Mouse (Mus musculus) left cerebral cortex, postnatal 14 days (tissue): ENCODE measurements around the gene Zfp747. TPM values are rescaled to one million over a fixed set of nuclear protein-coding genes. Genes with fewer than 3 reads are reported as not detected.
"Not testable (repeated sequence)": the region's sequence is repeated elsewhere in the genome, so short reads cannot be mapped to it uniquely, and the experiment has no call there.

ENCODE experiments used
- DNase-seq, 2 experiments: peaks; one replicate each; pipeline ENCODE4 v3.0.0; 2021 to 2022; ENCODE audit warnings: low spot score in 2 of 2, mixed read lengths in 1 of 2
- intact Hi-C: fragments of 180-260 bp; cut with DNase I; formaldehyde crosslinking; loops from one replicate; pipeline ENCODE4 v1.15.1; 2025
- total RNA-seq, 2 experiments: library from RNA; stranded (reverse); gene quantifications; 2 replicates each; pipeline ENCODE4 v1.2.3; 2021

The Zfp747 gene
- total RNA-seq, 2 experiments from 2014 or later = 5.4 to 7.8 TPM

DNA sequence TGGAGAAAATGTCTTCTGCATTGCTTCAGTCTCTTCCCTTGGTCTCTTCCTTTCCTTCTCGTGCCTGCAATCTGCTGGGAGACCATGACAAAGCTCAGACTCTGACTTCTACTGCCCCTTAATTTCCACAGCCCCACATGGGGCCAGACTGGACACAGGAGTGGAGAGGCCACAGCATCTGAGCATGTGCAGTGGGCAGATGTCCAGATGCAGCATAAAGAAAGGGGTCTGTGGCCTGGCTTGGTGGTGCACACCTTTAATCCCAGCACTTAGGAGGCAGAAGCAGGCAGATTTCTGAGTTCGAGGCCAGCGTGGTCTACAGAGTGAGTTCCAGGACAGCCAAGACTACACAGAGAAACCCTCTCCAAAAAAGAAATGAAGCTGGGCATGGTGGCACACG is 9.7 kb upstream of the Zfp747 start:
- intact Hi-C loops, DNase-seq: not testable (repeated sequence)

- DNase-seq = no peak
- intact Hi-C loops = no loop called here
These were observed 2.6 kb upstream of the Zfp747 start for GRCm38 (mm10) chr7:127378310-127378921.

- DNase-seq, intact Hi-C loops: not testable (repeated sequence)
These were observed 4.0 kb downstream of the Zfp747 start for GRCm38 (mm10) chr7:127371870-127372269.

DNA sequence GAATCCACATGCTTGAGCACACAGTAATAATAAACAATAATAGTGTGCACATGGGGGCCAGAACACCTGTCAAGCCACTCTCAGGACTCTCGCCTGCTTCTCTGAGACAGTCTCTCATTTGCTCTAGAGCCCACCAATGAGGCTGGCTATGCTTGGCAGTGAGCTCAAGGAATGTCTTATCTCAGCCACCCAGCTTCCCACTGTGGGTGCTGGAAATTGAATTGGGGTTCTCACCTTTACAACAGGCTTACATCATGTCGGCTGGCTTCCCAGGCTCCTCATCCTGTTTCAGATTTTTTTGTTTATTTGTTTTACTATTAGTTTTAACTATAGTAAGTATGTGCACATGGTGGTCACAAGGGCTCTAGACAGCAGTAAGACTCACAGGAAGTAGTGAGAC is 4.6 kb downstream of the Zfp747 start:
- DNase-seq = no peak
- intact Hi-C loops = no loop called here

DNA sequence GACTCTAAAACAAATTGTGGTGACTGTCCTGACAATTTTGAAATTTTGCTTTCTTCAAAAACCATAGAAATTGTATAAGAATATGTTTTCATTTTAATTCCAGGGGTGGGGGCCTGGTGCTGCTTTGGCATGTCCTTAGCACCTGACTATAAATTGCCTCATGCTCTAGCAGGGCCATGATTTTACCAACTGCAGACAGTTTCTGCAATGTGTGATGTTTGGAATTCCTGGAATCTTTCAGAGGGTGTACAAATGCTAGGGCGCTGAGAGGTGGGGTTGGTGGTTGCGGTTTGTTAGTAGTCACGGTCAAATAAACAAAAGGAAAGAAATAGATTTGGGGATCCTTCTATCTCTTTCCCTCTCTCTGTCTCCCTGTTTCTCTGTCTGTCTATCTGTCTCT is 9.6 kb downstream of the Zfp747 start:
- intact Hi-C loops = no loop called here
- DNase-seq = no peak

- intact Hi-C loops = loop anchor here (5.0 kb wide), 1 partner anchor 108 kb away; no protein-coding TSS in a partner anchor
- DNase-seq = peak in 1 of 2 experiments; percentile 38
These were observed 11.7 kb downstream of the Zfp747 start for GRCm38 (mm10) chr7:127364166-127364565.

- intact Hi-C loops = loop anchor here (2.0 to 5.0 kb wide), 2 partner anchors 109 to 135 kb away; no protein-coding TSS in a partner anchor
- no peak for DNase-seq
These were observed 12.4 kb downstream of the Zfp747 start for GRCm38 (mm10) chr7:127363475-127363921.

DNA sequence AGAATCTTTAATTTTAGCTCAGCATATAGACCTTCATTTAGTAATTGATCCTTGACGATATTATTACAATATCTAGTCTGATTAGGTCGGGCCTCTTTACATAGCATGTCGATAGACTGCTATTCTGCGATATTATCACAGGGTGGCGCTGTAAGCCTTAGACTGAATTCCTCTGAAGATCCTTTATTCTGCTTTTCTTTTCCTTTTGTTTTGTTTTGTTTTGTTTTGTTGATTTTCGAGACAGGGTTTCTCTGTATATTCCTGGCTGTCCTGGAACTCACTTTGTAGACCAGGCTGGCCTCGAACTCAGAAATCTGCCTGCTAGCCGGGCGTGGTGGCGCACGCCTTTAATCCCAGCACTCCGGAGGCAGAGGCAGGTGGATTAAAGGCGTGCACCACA is 13.4 kb downstream of the Zfp747 start:
- peak; percentile 28 to 44 for DNase-seq
- intact Hi-C loops = loop anchor here (2.0 to 5.0 kb wide), 2 partner anchors 110 to 136 kb away; no protein-coding TSS in a partner anchor

DNA sequence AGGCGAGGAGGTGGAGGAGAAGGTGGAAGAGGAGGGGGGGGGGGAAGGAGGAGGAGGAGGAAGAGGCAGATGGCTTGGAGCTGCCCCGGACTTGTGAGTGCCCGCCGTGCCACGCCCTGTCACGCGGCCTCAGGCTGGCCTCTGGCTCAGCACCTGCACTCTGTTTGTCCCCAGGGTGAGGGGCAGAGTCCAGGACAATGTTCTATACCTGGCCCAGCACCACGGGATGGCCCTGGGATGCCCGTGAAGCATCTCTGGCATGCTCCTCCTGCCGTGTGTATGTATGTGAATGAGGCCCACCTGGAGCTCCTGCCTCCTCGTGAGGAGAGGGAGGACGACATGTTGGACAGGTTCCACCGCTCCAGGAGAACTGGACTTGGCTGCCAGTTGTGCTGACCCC is 14.4 kb downstream of the Zfp747 start:
- DNase-seq = no peak
- intact Hi-C loops = loop anchor here (5.0 kb wide), 1 partner anchor 111 kb away; no protein-coding TSS in a partner anchor

DNA sequence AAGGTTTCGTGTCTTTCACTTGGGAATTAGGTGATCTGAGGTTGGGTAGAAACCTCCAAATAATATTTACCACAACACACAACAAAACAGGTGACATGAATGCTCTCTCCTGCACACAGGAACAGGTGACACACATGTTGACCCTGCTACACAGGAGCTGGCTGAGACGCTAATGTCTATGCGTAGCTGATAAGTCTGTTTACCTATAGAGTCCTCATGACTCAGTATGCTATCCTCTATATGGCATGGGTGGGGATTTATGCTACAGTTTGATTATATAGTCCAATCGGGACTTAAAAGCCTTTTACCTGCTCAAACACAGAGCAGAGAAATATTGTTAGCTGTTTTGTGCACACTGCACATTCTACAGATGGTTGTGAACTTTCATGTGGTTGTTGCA is 15.6 kb downstream of the Zfp747 start:
- DNase-seq = no peak
- intact Hi-C loops = loop anchor here (5.0 kb wide), 1 partner anchor 112 kb away; no protein-coding TSS in a partner anchor

DNA sequence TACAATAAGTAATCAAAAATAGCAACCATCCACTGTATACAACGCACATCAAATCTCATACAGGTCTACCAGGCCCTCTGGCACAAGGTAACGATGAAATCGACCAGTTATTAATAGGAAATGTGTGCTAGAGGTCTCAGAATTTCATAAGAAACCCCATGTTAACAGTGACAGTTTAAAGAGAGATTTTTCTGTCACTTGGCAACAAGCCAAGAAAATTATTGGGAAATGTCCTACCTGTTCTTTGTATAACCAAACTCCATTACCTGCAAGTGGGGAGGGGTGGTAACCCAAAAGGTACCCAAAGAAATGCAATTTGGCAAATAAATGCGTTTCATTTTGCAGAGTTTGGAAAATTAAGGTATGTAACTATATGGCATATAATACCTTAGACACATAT is 17.4 kb downstream of the Zfp747 start:
- no peak for DNase-seq
- intact Hi-C loops = no loop called here

DNA sequence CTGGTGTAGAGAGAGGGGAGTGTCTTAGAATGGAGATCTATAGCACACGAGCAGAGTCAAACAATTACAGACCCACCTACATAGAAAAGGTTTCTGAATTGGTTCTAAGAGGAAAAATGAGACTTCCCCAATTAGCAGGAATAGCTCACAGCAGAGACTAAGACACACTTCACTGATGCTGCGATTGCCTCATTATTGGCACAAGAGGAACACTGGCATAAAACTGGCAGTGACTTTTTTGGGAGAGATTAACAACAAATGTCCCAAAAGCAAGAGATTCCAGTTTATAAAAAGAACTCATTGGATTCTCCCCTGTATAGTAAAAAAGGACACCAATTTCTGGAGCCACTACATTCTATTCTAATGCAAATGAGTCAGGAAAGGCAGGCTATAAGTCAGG is 18.0 kb downstream of the Zfp747 start:
- DNase-seq = no peak
- intact Hi-C loops = no loop called here

- no peak for DNase-seq
- intact Hi-C loops = no loop called here
These were observed 20.1 kb downstream of the Zfp747 start for GRCm38 (mm10) chr7:127355796-127356195.

DNA sequence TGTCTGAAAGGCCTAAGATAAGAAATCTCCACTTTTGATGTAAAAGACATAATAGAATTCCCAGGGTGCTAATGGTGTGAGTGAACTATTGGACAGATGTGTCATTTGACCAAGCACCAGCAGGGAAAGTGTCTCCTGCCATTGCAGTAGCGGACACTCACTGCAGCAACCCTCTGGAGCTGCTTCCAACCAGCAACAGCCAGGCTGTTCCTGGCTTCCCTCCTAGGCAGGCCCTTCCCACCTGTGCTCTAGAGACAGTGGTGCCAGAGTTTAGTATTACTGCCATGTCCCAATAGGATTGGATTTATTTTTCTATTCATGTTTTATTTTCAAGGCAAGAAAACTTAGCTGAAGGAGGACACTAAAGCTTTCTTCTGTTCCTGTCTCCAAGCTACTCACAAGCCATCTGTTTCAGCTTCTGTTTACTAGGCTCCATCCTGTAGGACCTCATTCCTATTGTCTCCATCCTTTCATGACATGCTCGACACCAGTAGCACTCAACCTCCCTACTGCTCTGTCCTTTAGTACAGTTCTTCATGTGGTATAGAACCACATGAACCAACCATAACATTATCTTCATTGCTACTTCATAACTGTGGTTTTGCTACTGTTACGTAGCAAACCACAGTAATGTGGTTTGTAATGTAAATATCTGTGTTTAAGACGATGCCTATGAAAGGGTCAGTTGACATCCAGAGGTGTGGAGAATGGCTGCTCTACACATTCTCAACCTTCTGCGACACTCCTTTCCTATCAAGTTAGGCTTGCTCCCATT is 24.4 kb downstream of the Zfp747 start:
- intact Hi-C loops = no loop called here

GRCm38 (mm10) chr7:127346676-127347075 is 29.2 kb downstream of the Zfp747 start:
- no peak for DNase-seq
- intact Hi-C loops = no loop called here

More for the DNA sequence above, 24.4 kb downstream of the Zfp747 start:
- no peak for DNase-seq

DNA sequence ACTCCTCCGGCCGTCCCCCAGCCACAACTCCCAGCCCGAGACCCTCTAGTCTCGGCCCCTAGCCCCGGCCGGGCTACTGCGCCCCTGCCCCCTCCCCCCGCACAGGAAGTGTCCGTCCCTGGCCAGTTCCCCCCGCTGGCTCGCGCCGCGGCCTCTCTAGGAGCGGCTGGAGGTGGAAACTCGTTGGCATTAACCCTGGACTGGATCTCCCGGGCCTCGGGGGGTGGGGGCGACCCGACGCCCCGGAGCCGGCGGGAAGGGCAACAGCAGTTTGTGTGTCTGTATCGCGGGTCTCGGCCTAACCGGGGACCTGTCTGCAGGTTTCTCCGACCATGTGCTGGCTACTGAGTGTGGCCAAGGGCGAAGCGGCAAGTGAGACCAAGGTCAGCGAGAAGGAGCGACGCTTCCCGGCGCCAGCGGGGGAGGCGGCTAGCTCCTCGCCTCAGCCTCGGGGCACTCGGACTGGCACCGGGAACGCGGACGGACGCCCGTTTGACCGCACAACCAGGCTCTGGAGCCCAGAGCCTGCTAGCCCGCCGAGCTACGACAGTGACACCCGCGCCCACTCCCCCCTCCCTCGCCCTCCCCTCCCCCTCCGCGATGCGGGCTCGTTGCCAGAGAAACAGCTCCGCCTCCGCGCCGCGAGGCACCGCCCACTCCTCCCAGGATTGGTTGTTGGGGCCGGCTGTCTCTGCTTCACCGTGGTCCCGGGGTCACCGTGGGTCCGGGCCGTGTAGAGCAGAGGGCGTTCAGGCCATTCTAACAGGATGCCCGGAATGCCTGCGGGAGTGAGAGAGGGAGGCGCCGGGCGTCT is 30.1 kb downstream of the Zfp747 start, which contains the start of gene Zfp768:
Zfp768 (minus strand) TSS at position 78 of the 814 bp plus-strand sequence.
- peak; percentile 87 to 89 for DNase-seq
- intact Hi-C loops = no loop called here

DNA sequence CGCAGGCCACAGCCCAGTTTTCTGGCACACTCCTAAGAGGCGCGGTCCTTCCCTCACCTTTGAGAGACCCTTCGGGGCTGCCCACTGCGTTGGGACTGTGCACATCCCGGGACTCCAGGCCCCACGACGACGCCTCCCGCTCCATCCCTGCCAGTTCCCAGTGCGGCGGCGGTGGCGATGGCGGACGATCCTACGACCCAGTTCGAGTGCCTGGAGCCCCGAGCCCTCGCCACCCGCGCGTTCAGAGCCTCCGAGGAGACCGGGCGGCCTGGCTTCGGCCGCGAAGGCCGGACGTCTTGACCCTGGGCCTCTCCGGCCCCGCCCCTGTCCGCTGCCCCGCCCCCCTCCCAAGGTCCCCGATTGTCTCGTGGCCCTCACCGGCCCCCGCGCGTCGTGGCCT is 30.8 kb downstream of the Zfp747 start:
- DNase-seq = peak in 1 of 2 experiments; percentile 29
- intact Hi-C loops = no loop called here

DNA sequence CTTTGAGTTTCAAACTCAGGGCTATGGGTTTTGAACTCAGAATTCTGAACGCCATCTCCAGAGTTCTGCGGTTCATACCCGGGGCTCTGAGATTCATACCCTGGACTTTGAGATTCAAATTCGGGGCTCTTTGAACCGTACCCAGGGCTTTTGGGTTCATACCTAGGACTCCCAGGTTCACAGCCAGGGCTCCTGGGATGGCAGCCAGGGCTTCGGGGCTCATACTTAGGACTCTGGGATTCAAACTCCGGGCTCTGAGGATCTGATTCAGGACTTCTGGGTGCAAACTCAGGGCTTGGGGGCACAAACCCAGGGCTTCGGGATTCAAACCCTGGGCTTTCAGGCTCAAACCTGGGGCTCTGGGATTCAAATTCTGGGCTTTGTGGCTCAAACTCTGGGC is 31.5 kb downstream of the Zfp747 start:
- intact Hi-C loops = no loop called here
- no peak for DNase-seq

GRCm38 (mm10) chr7:127343351-127344019 is 32.4 kb downstream of the Zfp747 start:
- intact Hi-C loops = no loop called here
- no peak for DNase-seq
